Mouse (Mus musculus): ENCODE data around the gene Samd5. TPM values are rescaled to one million over a fixed set of nuclear protein-coding genes. Genes with fewer than 3 reads are reported as not detected.

The Samd5 gene
- total RNA-seq, 2 experiments from 2014 or later = 12.6 to 12.9 TPM

DNA sequence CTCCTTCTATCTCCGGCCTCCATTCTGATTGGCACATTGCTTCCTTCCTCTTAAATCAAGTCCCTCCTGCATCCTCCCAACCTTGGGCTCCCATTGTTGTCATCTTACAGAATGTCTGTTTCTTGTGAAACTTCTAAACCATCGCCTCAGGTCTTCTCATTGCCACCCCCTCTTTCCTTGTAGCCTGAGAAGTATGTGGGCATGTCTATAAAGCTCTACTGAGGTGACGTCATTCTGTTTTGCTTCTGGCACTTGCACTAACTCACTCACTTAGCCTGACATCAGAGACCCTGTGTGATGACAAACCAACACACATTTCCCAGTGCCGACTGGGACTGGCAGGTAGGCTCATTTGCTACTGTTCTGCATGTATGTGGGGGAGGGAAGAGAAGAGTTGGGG is 100.9 kb downstream of the Samd5 start:
- DNase-seq = no peak

Other genes with a start within 250 kb of the Samd5 start
- 100 to 1,000 TPM; 113 to 116 TPM for gene Stxbp5, start 225.9 kb upstream of the Samd5 start, total RNA-seq (2021)